Mouse (Mus musculus) brain, embryonic 14.5 days (tissue): Measurements from ENCODE around the gene Samd14.

ENCODE experiments used
- CTCF ChIP-seq: fragments of 200-500 bp; IDR thresholded peaks from 2 replicates; pipeline ENCODE4 v1.5.1; 2012; ENCODE audit warnings: inconsistent platforms, mild to moderate bottlenecking, moderate library complexity, borderline replicate concordance; ENCODE audit not compliant: insufficient read depth, insufficient read length; ENCODE audit errors: extremely low read depth
- POLR2A ChIP-seq: fragments of 200-500 bp; IDR thresholded peaks from 2 replicates; pipeline ENCODE4 v1.6.1; 2012; ENCODE audit warnings: mild to moderate bottlenecking, inconsistent platforms, borderline replicate concordance; ENCODE audit not compliant: poor library complexity, insufficient read depth, insufficient read length, severe bottlenecking; ENCODE audit errors: extremely low read depth

DNA sequence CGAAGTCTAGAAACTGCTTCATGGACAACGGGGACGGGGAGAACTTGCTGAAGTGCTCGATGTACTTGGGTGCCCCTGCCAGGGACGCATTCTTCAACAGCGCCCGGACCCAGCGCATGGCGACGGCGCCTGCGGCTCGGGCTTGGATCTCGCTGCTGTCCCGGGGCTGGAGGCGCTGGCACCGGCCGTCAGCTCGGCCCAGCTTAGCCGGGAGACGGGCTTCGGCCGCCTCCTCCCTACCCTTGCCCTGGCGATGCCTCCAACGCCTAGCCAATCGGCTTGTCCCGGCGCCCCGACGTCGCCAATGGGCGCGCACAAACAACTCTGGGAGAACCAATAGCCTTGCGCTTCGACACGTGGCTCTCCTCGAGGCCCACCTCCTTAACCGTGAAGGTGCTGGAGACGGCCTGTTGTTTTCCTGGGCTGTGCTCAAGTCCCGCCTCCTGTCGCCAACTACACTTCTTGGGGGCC, 31.5 kb downstream of the Samd14 start, which contains the start of gene Pdk2:
- TF ChIP-seq CTCF (no peak), POLR2A (peak; percentile 65)
